Mouse (Mus musculus): Measurements from ENCODE around the gene Gpr141.

The Gpr141 gene

DNA sequence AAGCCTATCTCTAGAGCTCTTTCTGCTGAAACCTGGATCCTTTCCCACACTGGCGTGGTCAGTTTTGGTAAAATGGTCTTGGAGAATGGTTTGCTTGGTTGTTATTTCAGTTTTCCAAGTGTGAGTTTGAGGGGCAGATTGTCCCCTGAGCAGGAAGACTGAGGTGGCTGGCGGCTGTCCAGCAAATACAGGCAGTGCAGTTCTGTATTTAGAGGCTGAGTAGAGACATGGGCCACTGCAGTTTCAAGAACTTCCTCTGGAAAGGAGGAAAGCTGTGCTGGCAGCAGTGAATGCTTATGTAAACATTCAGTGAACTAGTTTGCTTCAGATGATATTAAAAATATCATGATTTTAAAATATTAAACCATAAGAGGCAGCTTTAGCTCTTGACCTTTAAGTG, 93.2 kb downstream of the Gpr141 start:
- DNase-seq (ENCODE audit: low spot score) = peak; percentile 47

- DNase-seq (ENCODE audit: low spot score) = peak; percentile 90
Observed at GRCm38 (mm10) chr13:19718954-19719353, 105.1 kb downstream of the Gpr141 start.

DNA sequence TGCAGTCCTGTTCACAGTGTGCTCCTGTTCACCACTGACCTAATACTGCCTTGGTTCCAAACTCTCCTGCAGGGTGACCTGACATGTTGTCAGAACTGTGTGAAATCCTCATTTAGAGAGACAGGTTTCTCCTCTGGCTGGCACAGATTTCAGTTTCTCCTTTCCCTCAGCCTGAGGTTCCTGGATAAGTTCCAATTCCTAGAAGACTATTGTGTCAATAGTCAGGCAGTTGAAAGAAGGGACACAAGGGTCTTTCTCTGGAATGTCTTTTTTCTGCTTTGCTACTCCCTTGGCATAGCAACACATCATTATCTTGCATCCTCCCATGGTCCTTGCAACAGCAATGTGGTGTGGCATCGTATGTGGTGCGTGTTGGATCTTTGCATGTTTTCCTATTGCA, 106.9 kb downstream of the Gpr141 start:
- DNase-seq (ENCODE audit: low spot score) = peak; percentile 24

DNA sequence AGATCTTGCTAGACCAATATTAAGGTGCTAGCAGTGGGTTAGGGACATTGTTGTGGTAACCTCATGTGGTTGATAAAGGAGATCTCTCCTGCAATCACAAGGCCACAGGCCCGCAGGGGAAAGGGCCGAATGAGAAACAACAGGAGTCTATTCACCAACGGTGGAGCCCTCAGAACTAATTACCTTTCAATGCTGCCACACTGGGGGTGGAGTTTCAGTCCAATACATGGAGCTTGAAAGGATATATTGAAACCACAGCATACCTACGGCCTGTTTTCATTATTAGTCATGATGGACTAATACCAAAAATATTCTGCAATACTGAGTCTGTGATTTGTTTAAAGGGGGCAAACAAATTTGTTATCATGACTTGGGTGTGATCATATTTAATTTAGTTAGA, 120.3 kb downstream of the Gpr141 start:
- DNase-seq (ENCODE audit: low spot score) = no peak

DNA sequence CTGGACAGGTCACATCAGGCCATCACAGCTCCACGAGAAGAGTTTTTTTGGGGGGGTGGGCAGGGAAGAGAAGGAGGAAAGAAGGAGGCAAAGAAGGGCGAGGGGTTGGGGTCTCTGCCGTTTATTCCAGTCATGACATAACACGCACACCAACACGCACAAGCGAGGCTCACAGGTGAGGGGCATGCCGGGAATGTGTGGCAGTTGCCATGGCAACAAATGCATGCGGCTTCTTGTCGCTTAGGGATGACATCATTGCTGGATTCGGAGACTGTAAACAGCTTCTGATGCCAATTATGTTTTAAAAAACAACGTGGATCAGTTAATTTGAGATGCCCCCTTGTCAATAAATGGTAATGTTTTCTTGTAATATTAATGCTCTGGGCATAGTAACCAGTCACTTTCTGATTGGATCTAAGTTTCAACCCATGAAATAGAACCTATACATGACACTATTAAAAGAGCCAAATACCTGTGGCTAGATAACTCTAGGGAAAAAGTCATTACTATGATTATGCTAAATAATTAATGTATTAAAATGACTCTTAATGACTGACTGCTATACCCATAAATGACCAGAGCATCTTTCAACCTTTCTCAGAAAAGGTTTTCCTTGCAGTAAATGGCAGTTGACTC, 122.5 kb downstream of the Gpr141 start:
- DNase-seq (ENCODE audit: low spot score) = no peak

DNA sequence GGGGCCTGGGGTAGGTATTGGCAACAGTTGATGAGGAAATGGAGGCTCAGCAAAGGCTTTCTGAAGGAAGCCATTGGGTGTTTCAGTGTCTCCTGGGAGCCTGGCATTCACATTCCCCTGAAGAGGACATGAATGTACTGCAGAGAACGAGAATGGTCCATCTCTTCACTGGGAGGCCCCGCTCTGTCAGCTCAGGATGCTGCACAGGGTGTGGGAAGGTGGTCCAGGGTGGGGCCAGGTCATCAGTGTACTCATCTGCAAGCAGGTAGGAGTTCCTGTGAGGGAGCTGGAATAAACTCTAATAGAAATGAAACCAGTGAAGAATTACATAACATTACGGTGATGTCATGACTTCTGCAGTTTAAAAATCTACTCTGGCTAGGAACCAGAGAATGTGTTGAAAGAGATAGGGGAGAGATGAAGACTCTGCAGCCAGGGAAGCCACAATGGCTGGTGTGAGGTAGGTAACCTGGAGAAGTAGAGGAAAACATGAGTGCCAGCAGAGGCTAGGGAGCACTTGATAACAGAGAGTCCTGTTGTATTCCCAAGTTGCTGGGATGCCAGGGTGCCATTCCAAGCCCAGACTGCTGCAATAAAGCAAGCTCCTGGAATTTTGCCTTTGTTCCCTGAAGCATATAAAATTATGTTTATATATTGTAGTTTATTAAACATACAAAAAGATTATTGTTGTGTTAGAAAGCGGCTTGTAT, 123.2 kb downstream of the Gpr141 start:
- peak; percentile 59 for DNase-seq (ENCODE audit: low spot score)

All from adipocyte (in vitro differentiated cells).